Mouse (Mus musculus) ES-E14 (cell line): ENCODE measurements at regions not wholly inside any gene's neighbourhood (a gene's known extent, or its start where the extent isn't known, plus 50 kb on each side); places are given as distances from the start of the nearest gene placed in this dataset.

Source experiments
- CHD2 ChIP-seq: IDR thresholded peaks from 2 replicates; pipeline ENCODE4 v1.6.1; 2014; ENCODE audit warnings: mild to moderate bottlenecking, low read depth, low read length, inconsistent platforms
- HCFC1 ChIP-seq: IDR thresholded peaks from 2 replicates; pipeline ENCODE4 v1.6.1; 2012; ENCODE audit warnings: low read length, inconsistent platforms, borderline replicate concordance; ENCODE audit not compliant: insufficient read depth

GRCm38 (mm10) chr15:52982821-52983220, 901.9 kb upstream of the Gm7489 start:
- TF ChIP-seq HCFC1 (no peak), CHD2 (no peak)
